Mouse (Mus musculus): Measurements from ENCODE around the gene Impg1.

GRCm38 (mm10) chr9:80277157-80277556 is 188.1 kb downstream of the Impg1 start:
- TF ChIP-seq CTCF (IDR thresholded peaks at IDR 0.05; ENCODE audit: control insufficient read depth, insufficient read depth, low read length): no peak
- TF ChIP-seq POLR2A (IDR thresholded peaks at IDR 0.05; ENCODE audit: borderline replicate concordance, control insufficient read depth, low read depth, low read length): no peak

Measured in bone marrow, adult 2 months (tissue).